Mouse (Mus musculus) MEL (cell line): ENCODE results near the gene Grid1.

Experiments used
- CHD2 ChIP-seq: IDR thresholded peaks from 2 replicates; pipeline ENCODE4 v1.6.1; 2011; ENCODE audit warnings: low read length, improper control_type of control experiment
- CTCF ChIP-seq, 3 experiments: IDR thresholded peaks in 2 of 3; conservative IDR thresholded peaks in 1 of 3; 2 replicates each; pipeline ENCODE4 v1.5.1; 2011 to 2012; ENCODE audit warnings: low read length in 3 of 3, low read depth in 2 of 3, mild to moderate bottlenecking in 2 of 3, improper control_type of control experiment in 1 of 3, inconsistent platforms in 1 of 3, mixed read lengths in 1 of 3, moderate library complexity in 1 of 3; ENCODE audit not compliant: control insufficient read depth in 1 of 3, insufficient read depth in 1 of 3, poor library complexity in 1 of 3, severe bottlenecking in 1 of 3

DNA sequence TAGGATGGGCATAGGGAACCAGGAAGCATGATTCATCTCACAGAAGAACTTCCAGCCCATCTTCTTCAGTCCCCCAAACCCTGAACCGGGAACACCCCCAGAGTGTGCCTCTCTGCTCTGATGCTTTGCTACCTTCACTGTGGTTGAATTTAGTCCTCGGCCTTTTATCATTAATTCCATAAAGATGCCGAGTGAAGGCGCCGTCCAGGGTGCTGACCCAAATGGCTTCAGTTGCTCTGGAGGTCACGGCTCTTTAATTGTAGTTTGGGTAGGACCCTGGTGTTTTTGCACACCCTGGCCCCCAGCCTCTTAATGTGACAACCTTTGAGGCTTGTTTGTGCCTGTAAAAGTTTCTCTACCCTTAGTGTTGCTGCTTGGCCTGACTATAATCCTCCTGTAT is 128.3 kb downstream of the Grid1 start:
- no peak for TF ChIP-seq CTCF (IDR thresholded peaks at IDR 0.05 in 2 of 3, conservative IDR thresholded peaks at IDR 0.05 in 1 of 3; ENCODE audit: control insufficient read depth in 1 of 3, insufficient read depth in 1 of 3, low read depth in 2 of 3, low read length in 3 of 3, poor library complexity in 1 of 3, severe bottlenecking in 1 of 3)
- no peak for TF ChIP-seq CHD2
